Mouse (Mus musculus) midbrain, embryonic 14.5 days (tissue): ENCODE measurements at regions not wholly inside any gene's neighbourhood (a gene's known extent, or its start where the extent isn't known, plus 50 kb on each side); places are given as distances from the start of the nearest gene placed in this dataset.

Source experiments
- ATAC-seq: fragments of 200-750 bp; cut with Nextera tagmentation; 2 replicates; pipeline ENCODE4 v1.8.0; 2017; ENCODE audit warnings: moderate number of reproducible peaks, moderate library complexity; ENCODE audit not compliant: low FRiP score, low TSS enrichment
- DNase-seq: peaks from one replicate; pipeline ENCODE4 v3.0.0-alpha.2; 2015
- H3K27ac ChIP-seq: fragments of 300-500 bp; sonication (generic); replicated peaks from 2 replicates; pipeline ENCODE4 v1.5.1; 2014; ENCODE audit warnings: mild to moderate bottlenecking, low read depth, low read length, moderate library complexity
- H3K27me3 ChIP-seq: fragments of 300-500 bp; sonication (generic); 2 replicates; pipeline ENCODE4 v1.6.1; 2014; ENCODE audit warnings: low read length, control low read depth, mixed read lengths; ENCODE audit not compliant: control insufficient read depth, insufficient read depth
- H3K36me3 ChIP-seq: fragments of 300-500 bp; sonication (generic); 2 replicates; pipeline ENCODE4 v1.6.1; 2014; ENCODE audit warnings: low read length, control low read depth; ENCODE audit not compliant: control insufficient read depth, insufficient read depth
- H3K4me1 ChIP-seq: fragments of 300-500 bp; sonication (generic); 2 replicates; pipeline ENCODE4 v1.6.1; 2014; ENCODE audit warnings: mild to moderate bottlenecking, antibody characterized with exemption, low read length, control low read depth; ENCODE audit not compliant: control insufficient read depth, insufficient read depth
- H3K4me2 ChIP-seq: fragments of 300-500 bp; sonication (generic); 2 replicates; pipeline ENCODE4 v1.6.1; 2014; ENCODE audit warnings: mild to moderate bottlenecking, low read length, moderate library complexity
- H3K4me3 ChIP-seq: fragments of 300-500 bp; sonication (generic); replicated peaks from 2 replicates; pipeline ENCODE4 v1.5.1; 2014; ENCODE audit warnings: low read depth, low read length
- H3K9ac ChIP-seq: fragments of 300-500 bp; sonication (generic); replicated peaks from 2 replicates; pipeline ENCODE4 v1.6.1; 2014; ENCODE audit warnings: mild to moderate bottlenecking, low read length, moderate library complexity
- H3K9me3 ChIP-seq: fragments of 300-500 bp; sonication (generic); 2 replicates; pipeline ENCODE4 v1.6.1; 2016; ENCODE audit warnings: low read length, control low read depth, mixed read lengths; ENCODE audit not compliant: control insufficient read depth
- whole genome bisulfite sequencing: fragments of 180-500 bp; shearing (Covaris S2); extraction: QIAGEN DNeasy Blood & Tissue Kit; methylation state at CpG from one replicate; pipeline ENCODE4 v1.1.7; 2014; 5-methylcytosine and 5-hydroxymethylcytosine counted together

GRCm38 (mm10) chr8:28337484-28337883 is 890.0 kb downstream of the Poteg start:
- Histone ChIP-seq H3K27ac (no peak overlapping the region), H3K4me2 (no peak overlapping the region), H3K9ac (no peak overlapping the region), H3K9me3 (no peaks in the 10 kb centered on the region), H3K4me3 (no peak overlapping the region), H3K27me3 (no peaks in the 10 kb centered on the region), H3K4me1 (no peaks in the 10 kb centered on the region), H3K36me3 (no peaks in the 10 kb centered on the region)
- ATAC-seq (no peak), DNase-seq (no peak)
- WGBS, result 84% methylated on average over 4 of the region's 4 CpGs

GRCm38 (mm10) chr8:28341236-28341635 is 893.8 kb downstream of the Poteg start:
- Histone ChIP-seq H3K9me3 (no peaks in the 10 kb centered on the region), H3K27ac (no peak overlapping the region), H3K9ac (no peak overlapping the region), H3K4me1 (no peaks in the 10 kb centered on the region), H3K4me3 (no peak overlapping the region), H3K36me3 (no peaks in the 10 kb centered on the region), H3K27me3 (no peaks in the 10 kb centered on the region; the same call in 1 of the 2 replicates), H3K4me2 (no peak overlapping the region)
- DNase-seq (no peak), ATAC-seq (no peak)
- 91% methylated on average over 11 of the region's 11 CpGs for WGBS

GRCm38 (mm10) chr8:28366470-28366869 is 919.0 kb downstream of the Poteg start:
- Histone ChIP-seq H3K4me2 (no peak overlapping the region), H3K4me1 (no peaks in the 10 kb centered on the region), H3K36me3 (no peaks in the 10 kb centered on the region), H3K9me3 (no peaks in the 10 kb centered on the region), H3K27me3 (no peaks in the 10 kb centered on the region), H3K9ac (no peak overlapping the region), H3K4me3 (no peak overlapping the region), H3K27ac (no peak overlapping the region)
- DNase-seq, result no peak
- ATAC-seq, result no peak

DNA sequence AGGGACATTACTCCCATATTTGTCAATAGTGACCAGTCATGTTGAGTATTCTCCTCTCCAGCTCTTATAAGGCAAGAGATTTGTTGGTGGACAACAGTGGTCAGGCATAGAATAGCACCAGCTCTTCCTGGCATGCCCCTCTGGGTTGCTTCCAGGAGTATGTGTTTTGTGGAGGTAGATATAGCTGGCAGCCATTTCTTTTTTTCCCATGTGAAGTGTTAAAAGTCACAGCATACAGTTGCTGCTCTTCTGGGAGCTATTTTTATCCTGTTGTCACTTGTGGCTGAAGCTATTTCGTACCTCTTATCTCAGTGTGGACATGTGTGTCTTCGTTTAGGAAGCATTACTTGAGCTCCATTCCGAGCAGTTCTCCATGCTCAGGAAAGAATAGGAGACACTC is 919.9 kb downstream of the Poteg start:
- no peaks in the 10 kb centered on the region for H3K36me3 ChIP-seq
- 81% methylated on average over 3 of the region's 3 CpGs for WGBS
- no peaks in the 10 kb centered on the region for H3K4me1 ChIP-seq
- DNase-seq, result no peak
- ATAC-seq, result no peak
- H3K27me3 ChIP-seq, result no peaks in the 10 kb centered on the region
- no peak overlapping the region for H3K4me3 ChIP-seq
- H3K9ac ChIP-seq, result no peak overlapping the region
- no peak overlapping the region for H3K4me2 ChIP-seq
- H3K9me3 ChIP-seq, result no peaks in the 10 kb centered on the region
- H3K27ac ChIP-seq, result no peak overlapping the region

DNA sequence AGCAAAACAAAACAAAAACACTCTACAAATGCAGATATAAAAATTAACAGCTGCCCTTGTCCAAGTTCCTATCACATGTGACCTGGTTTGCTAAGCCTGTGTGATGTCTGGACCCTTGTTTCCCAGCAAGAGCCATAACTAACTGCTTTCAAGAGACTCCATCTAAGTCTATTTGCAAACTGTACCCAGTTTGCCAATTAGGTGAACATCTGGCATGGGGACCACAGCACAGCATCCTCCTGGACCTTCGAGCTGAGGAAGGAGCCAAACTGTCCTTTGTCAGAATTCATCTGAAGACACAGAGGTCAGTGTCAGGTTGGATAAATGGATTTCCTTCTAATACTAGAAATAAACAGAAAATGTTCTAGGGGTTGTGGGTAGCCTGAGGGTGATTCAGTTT is 924.3 kb downstream of the Poteg start:
- Histone ChIP-seq H3K36me3 (no peaks in the 10 kb centered on the region), H3K4me1 (no peaks in the 10 kb centered on the region), H3K4me2 (no peak overlapping the region), H3K9ac (no peak overlapping the region), H3K27me3 (no peaks in the 10 kb centered on the region), H3K9me3 (no peaks in the 10 kb centered on the region), H3K4me3 (no peak overlapping the region), H3K27ac (no peak overlapping the region)
- no peak for DNase-seq
- no peak for ATAC-seq
- 70% methylated on average over 1 of the region's 1 CpGs for WGBS

GRCm38 (mm10) chr8:28400141-28400540 is 952.7 kb downstream of the Poteg start:
- H3K4me2 ChIP-seq, result no peak overlapping the region
- no peak overlapping the region for H3K27ac ChIP-seq
- no peaks in the 10 kb centered on the region for H3K4me1 ChIP-seq
- H3K27me3 ChIP-seq, result no peaks in the 10 kb centered on the region
- H3K9me3 ChIP-seq, result no peaks in the 10 kb centered on the region
- H3K36me3 ChIP-seq, result no peaks in the 10 kb centered on the region
- ATAC-seq, result no peak
- H3K4me3 ChIP-seq, result no peak overlapping the region
- H3K9ac ChIP-seq, result no peak overlapping the region
- no peak for DNase-seq
- WGBS, result 64% methylated on average over 1 of the region's 1 CpGs

GRCm38 (mm10) chr8:28427544-28428135 is 980.2 kb downstream of the Poteg start:
- peak overlapping the region; percentile 49; the same call in 1 of the 2 replicates for H3K27ac ChIP-seq
- H3K9ac ChIP-seq, result no peak overlapping the region
- DNase-seq (peak; percentile 69), ATAC-seq (peak; percentile 63; the same call in 1 of the 2 replicates)
- H3K4me3 ChIP-seq, result no peak overlapping the region
- no peaks in the 10 kb centered on the region for H3K9me3 ChIP-seq
- WGBS, result 37% methylated on average over 7 of the region's 7 CpGs
- H3K4me1 ChIP-seq, result no peaks in the 10 kb centered on the region
- no peak overlapping the region for H3K4me2 ChIP-seq
- no peaks in the 10 kb centered on the region for H3K36me3 ChIP-seq
- H3K27me3 ChIP-seq, result no peaks in the 10 kb centered on the region

- Histone ChIP-seq H3K9ac (no peak overlapping the region), H3K4me1 (no peaks in the 10 kb centered on the region), H3K36me3 (no peaks in the 10 kb centered on the region), H3K27me3 (no peaks in the 10 kb centered on the region), H3K4me2 (no peak overlapping the region), H3K9me3 (no peaks in the 10 kb centered on the region), H3K4me3 (no peak overlapping the region), H3K27ac (no peak overlapping the region)
- no peak for DNase-seq
- 93% methylated on average over 2 of the region's 2 CpGs for WGBS
- ATAC-seq, result no peak
Measured at GRCm38 (mm10) chr8:28473190-28473589, 1025.7 kb downstream of the Poteg start.

- Histone ChIP-seq H3K4me3 (no peak overlapping the region), H3K27ac (no peak overlapping the region), H3K9ac (no peak overlapping the region), H3K4me1 (no peaks in the 10 kb centered on the region), H3K36me3 (no peaks in the 10 kb centered on the region), H3K9me3 (no peaks in the 10 kb centered on the region), H3K27me3 (no peaks in the 10 kb centered on the region), H3K4me2 (no peak overlapping the region)
- WGBS, result 12% methylated on average over 3 of the region's 3 CpGs
- peak; percentile 56 for DNase-seq
- peak; percentile 72; the same call in 1 of the 2 replicates for ATAC-seq
Measured at GRCm38 (mm10) chr8:28487913-28488312, 1040.4 kb downstream of the Poteg start.
